Mouse (Mus musculus) neural tube, embryonic 15.5 days (tissue): ENCODE results near the gene Gng7. TPM values are rescaled to one million over a fixed set of nuclear protein-coding genes. Genes with fewer than 3 reads are reported as not detected.
A peak's percentile ranks its signal among the peaks of the same experiment; 100 is the strongest.
"Not testable (repeated sequence)": the region's sequence is repeated elsewhere in the genome, so short reads cannot be mapped to it uniquely, and the experiment has no call there.

ENCODE experiments used
- ATAC-seq: fragments of 200-750 bp; cut with Nextera tagmentation; 2 replicates; pipeline ENCODE4 v1.8.0; 2017; ENCODE audit warnings: mild to moderate bottlenecking, moderate TSS enrichment, moderate library complexity; ENCODE audit not compliant: low FRiP score
- H3K27ac ChIP-seq: fragments of 300-500 bp; sonication (generic); replicated peaks from 2 replicates; pipeline ENCODE4 v1.5.1; 2015; ENCODE audit warnings: mild to moderate bottlenecking, inconsistent platforms
- H3K27me3 ChIP-seq: fragments of 300-500 bp; sonication (generic); replicated peaks from 2 replicates; pipeline ENCODE4 v1.6.1; 2015; ENCODE audit warnings: inconsistent platforms
- H3K36me3 ChIP-seq: fragments of 300-500 bp; sonication (generic); 2 replicates; pipeline ENCODE4 v1.6.1; 2015; ENCODE audit warnings: inconsistent platforms
- H3K4me1 ChIP-seq: fragments of 300-500 bp; sonication (generic); 2 replicates; pipeline ENCODE4 v1.6.1; 2015; ENCODE audit warnings: inconsistent platforms
- H3K4me2 ChIP-seq: fragments of 300-500 bp; sonication (generic); 2 replicates; pipeline ENCODE4 v1.6.1; 2015; ENCODE audit warnings: inconsistent platforms, mild to moderate bottlenecking, moderate library complexity
- H3K4me3 ChIP-seq: fragments of 300-500 bp; sonication (generic); replicated peaks from 2 replicates; pipeline ENCODE4 v1.5.1; 2015; ENCODE audit warnings: mild to moderate bottlenecking, inconsistent platforms
- H3K9ac ChIP-seq: fragments of 300-500 bp; sonication (generic); replicated peaks from 2 replicates; pipeline ENCODE4 v1.6.1; 2015; ENCODE audit warnings: mild to moderate bottlenecking, inconsistent platforms
- H3K9me3 ChIP-seq: fragments of 300-500 bp; sonication (generic); replicated peaks from 2 replicates; pipeline ENCODE4 v1.6.1; 2016; ENCODE audit warnings: inconsistent platforms
- WGBS: fragments of 180-500 bp; shearing (Covaris S2); methylation state at CpG from one replicate; pipeline ENCODE4 v1.1.7; 2015; ENCODE audit warnings: mixed read lengths; 5-methylcytosine and 5-hydroxymethylcytosine counted together
- polyA plus RNA-seq: library from polyadenylated mRNA; unstranded; fragments of >200 nt; fragmentation: Nextera tagmentation; extraction: Ambion mirVana; gene quantifications from 2 replicates; pipeline ENCODE4 v1.2.1, GENCODE M21; 2015

The Gng7 gene
- polyA plus RNA-seq, 1 experiment from 2014 or later = 24.9 TPM

GRCm38 (mm10) chr10:81050645-81051044, 35.9 kb upstream of the Gng7 start:
- H3K4me2 ChIP-seq = no peak overlapping the region
- no peaks in the 10 kb centered on the region for H3K9me3 ChIP-seq
- H3K36me3 ChIP-seq = peaks cover 66% of the 10 kb centered on the region
- WGBS = 89% methylated on average over 4 of the region's 4 CpGs
- no peak overlapping the region for H3K4me3 ChIP-seq
- H3K27me3 ChIP-seq = no peaks in the 10 kb centered on the region
- no peak overlapping the region for H3K27ac ChIP-seq
- no peak overlapping the region for H3K9ac ChIP-seq
- peaks cover 8% of the 10 kb centered on the region for H3K4me1 ChIP-seq
- no peak for ATAC-seq

- not testable (repeated sequence) for H3K4me3 ChIP-seq, H3K27me3 ChIP-seq, ATAC-seq, H3K27ac ChIP-seq, H3K4me1 ChIP-seq, H3K4me2 ChIP-seq, H3K9ac ChIP-seq, H3K9me3 ChIP-seq
- 91% methylated on average over 14 of the region's 14 CpGs for WGBS
- H3K36me3 ChIP-seq = peaks cover 78% of the 10 kb centered on the region
These were observed 30.5 kb upstream of the Gng7 start for GRCm38 (mm10) chr10:81045246-81045645.

GRCm38 (mm10) chr10:81041458-81042175, 26.9 kb upstream of the Gng7 start:
- Histone ChIP-seq H3K27me3 (no peaks in the 10 kb centered on the region), H3K9ac (no peak overlapping the region), H3K4me1 (peaks cover 9% of the 10 kb centered on the region; the same call in 1 of the 2 replicates), H3K4me2 (no peak overlapping the region), H3K4me3 (no peak overlapping the region), H3K27ac (no peak overlapping the region), H3K9me3 (no peaks in the 10 kb centered on the region), H3K36me3 (peaks cover 42% of the 10 kb centered on the region)
- 30% methylated on average over 13 of the region's 13 CpGs for WGBS
- no peak for ATAC-seq

GRCm38 (mm10) chr10:81036988-81037580, 22.3 kb upstream of the Gng7 start, which contains the start of gene Slc39a3:
Gene Slc39a3, minus strand, starts transcription at chr10:81037426.
- peaks cover 37% of the 10 kb centered on the region for H3K4me1 ChIP-seq
- peak within 1 kb of the TSS; percentile 73 for H3K27ac ChIP-seq
- no peaks in the 10 kb centered on the region for H3K9me3 ChIP-seq
- H3K4me3 ChIP-seq = peak within 1 kb of the TSS; percentile 96
- peak within 1 kb of the TSS; percentile 72 for H3K4me2 ChIP-seq
- peak; percentile 99 for ATAC-seq
- peaks cover 15% of the 10 kb centered on the region for H3K36me3 ChIP-seq
- H3K27me3 ChIP-seq = no peaks in the 10 kb centered on the region
- H3K9ac ChIP-seq = peak within 1 kb of the TSS; percentile 91
- under 1% methylated on average over 32 of the region's 35 CpGs for WGBS

- WGBS = 82% methylated on average over 7 of the region's 7 CpGs
- no peak overlapping the region for H3K9ac ChIP-seq
- peaks cover 21% of the 10 kb centered on the region for H3K36me3 ChIP-seq
- H3K27me3 ChIP-seq = no peaks in the 10 kb centered on the region
- peaks cover 35% of the 10 kb centered on the region for H3K4me1 ChIP-seq
- H3K4me2 ChIP-seq = peak overlapping the region; percentile 72
- no peak overlapping the region for H3K4me3 ChIP-seq
- no peak for ATAC-seq
- no peaks in the 10 kb centered on the region for H3K9me3 ChIP-seq
- H3K27ac ChIP-seq = no peak overlapping the region
These were observed 21.5 kb upstream of the Gng7 start for GRCm38 (mm10) chr10:81036251-81036650.

- Histone ChIP-seq H3K4me3 (no peak overlapping the region), H3K27ac (no peak overlapping the region), H3K9ac (no peak overlapping the region), H3K27me3 (no peaks in the 10 kb centered on the region), H3K4me2 (no peak overlapping the region), H3K9me3 (no peaks in the 10 kb centered on the region), H3K4me1 (peaks cover 38% of the 10 kb centered on the region), H3K36me3 (peaks cover 38% of the 10 kb centered on the region)
- 85% methylated on average over 10 of the region's 10 CpGs for WGBS
- no peak for ATAC-seq
These were observed 18.8 kb upstream of the Gng7 start for GRCm38 (mm10) chr10:81033586-81033985.

GRCm38 (mm10) chr10:81029031-81029430, 14.3 kb upstream of the Gng7 start:
- 58% methylated on average over 10 of the region's 10 CpGs for WGBS
- H3K9me3 ChIP-seq = no peaks in the 10 kb centered on the region
- H3K27ac ChIP-seq = no peak overlapping the region
- peaks cover 9% of the 10 kb centered on the region; the same call in 1 of the 2 replicates for H3K27me3 ChIP-seq
- ATAC-seq = no peak
- no peak overlapping the region for H3K4me3 ChIP-seq
- no peak overlapping the region for H3K9ac ChIP-seq
- H3K4me1 ChIP-seq = peaks cover 29% of the 10 kb centered on the region
- H3K36me3 ChIP-seq = peaks cover 38% of the 10 kb centered on the region
- H3K4me2 ChIP-seq = no peak overlapping the region

GRCm38 (mm10) chr10:81028219-81028618, 13.5 kb upstream of the Gng7 start:
- Histone ChIP-seq H3K9me3 (no peaks in the 10 kb centered on the region), H3K27me3 (peaks cover 13% of the 10 kb centered on the region; the same call in 1 of the 2 replicates), H3K27ac (no peak overlapping the region), H3K9ac (no peak overlapping the region), H3K4me2 (no peak overlapping the region), H3K4me3 (no peak overlapping the region), H3K36me3 (peaks cover 35% of the 10 kb centered on the region), H3K4me1 (peaks cover 28% of the 10 kb centered on the region)
- ATAC-seq = no peak

GRCm38 (mm10) chr10:81027331-81027730, 12.6 kb upstream of the Gng7 start:
- no peak for ATAC-seq
- Histone ChIP-seq H3K27me3 (peaks cover 18% of the 10 kb centered on the region; the same call in 1 of the 2 replicates), H3K4me1 (peaks cover 33% of the 10 kb centered on the region), H3K9me3 (no peaks in the 10 kb centered on the region), H3K27ac (no peak overlapping the region), H3K36me3 (peaks cover 26% of the 10 kb centered on the region), H3K4me3 (no peak overlapping the region), H3K9ac (no peak overlapping the region), H3K4me2 (no peak overlapping the region)
- 83% methylated on average over 4 of the region's 4 CpGs for WGBS

- Histone ChIP-seq H3K27me3 (peaks cover 19% of the 10 kb centered on the region; the same call in 1 of the 2 replicates), H3K4me3 (no peak overlapping the region), H3K9ac (no peak overlapping the region), H3K27ac (no peak overlapping the region), H3K9me3 (no peaks in the 10 kb centered on the region), H3K4me1 (peaks cover 37% of the 10 kb centered on the region), H3K36me3 (peaks cover 22% of the 10 kb centered on the region), H3K4me2 (no peak overlapping the region)
- WGBS = 95% methylated on average over 5 of the region's 5 CpGs
- no peak for ATAC-seq
These were observed 12.1 kb upstream of the Gng7 start for GRCm38 (mm10) chr10:81026857-81027256.

GRCm38 (mm10) chr10:81025639-81026275, 11.0 kb upstream of the Gng7 start, which contains the start of gene Diras1:
Gene Diras1, minus strand, starts transcription at chr10:81025662.
- H3K4me3 ChIP-seq = peak within 1 kb of the TSS; percentile 57
- peaks cover 40% of the 10 kb centered on the region for H3K4me1 ChIP-seq
- peak within 1 kb of the TSS; percentile 37 for H3K27ac ChIP-seq
- whole genome bisulfite sequencing = 48% methylated on average over 12 of the region's 12 CpGs
- H3K9me3 ChIP-seq = no peaks in the 10 kb centered on the region
- peaks cover 12% of the 10 kb centered on the region for H3K36me3 ChIP-seq
- peak within 1 kb of the TSS; percentile 71 for H3K9ac ChIP-seq
- H3K4me2 ChIP-seq = peak within 1 kb of the TSS; percentile 73
- ATAC-seq = peak; percentile 45; the same call in 1 of the 2 replicates
- peaks cover 22% of the 10 kb centered on the region; the same call in 1 of the 2 replicates for H3K27me3 ChIP-seq
